Mouse (Mus musculus): ENCODE data around the gene Ovol3. TPM values are rescaled to one million over a fixed set of nuclear protein-coding genes. Genes with fewer than 3 reads are reported as not detected.
A peak's percentile ranks its signal among the peaks of the same experiment; 100 is the strongest.

Gene Ovol3
- polyA plus RNA-seq (2015; fragmentation: Nextera tagmentation; extraction: Ambion mirVana), result 0.30 TPM in 1 of 2 replicates, not detected in the other

DNA sequence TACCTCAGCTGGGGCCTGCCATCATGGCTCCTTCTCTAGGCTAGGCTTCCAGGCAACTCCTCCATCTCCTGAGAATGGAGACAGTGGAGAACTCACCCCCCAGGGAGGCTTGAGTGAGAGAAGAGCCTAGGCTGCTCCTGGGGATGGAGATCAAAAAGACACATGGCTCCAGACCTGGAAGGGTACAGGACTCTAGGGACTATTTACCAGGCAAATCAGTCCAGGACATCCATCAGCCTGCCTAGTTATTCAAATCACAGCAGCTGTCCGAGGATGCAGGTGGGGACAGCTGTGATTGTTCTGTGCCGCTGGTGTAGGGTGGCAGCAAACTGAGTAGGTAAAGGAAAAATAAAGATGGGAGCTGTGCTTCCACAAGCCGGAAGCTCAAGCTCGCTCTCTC, at the start of gene Ovol3:
TSS of gene Ovol3 (minus strand) at position 101 of the 400 bp plus-strand sequence.
- H3K4me3 ChIP-seq (ENCODE audit: low read length), result no peak within 1 kb of the TSS
- peaks cover 5% of the 10 kb centered on the region for H3K4me1 ChIP-seq (replicated peaks; ENCODE audit: control insufficient read depth, insufficient read depth, low read length)
- no peak for ATAC-seq (ENCODE audit: low read depth)

GRCm38 (mm10) chr7:30282740-30283139, 47.2 kb upstream of the Ovol3 start:
- Histone ChIP-seq H3K27me3 (ENCODE audit: control insufficient read depth, insufficient read depth, low read depth, low read length) (no peaks in the 10 kb centered on the region), H3K9me3 (ENCODE audit: control insufficient read depth, low read length) (no peaks in the 10 kb centered on the region), H3K27ac (ENCODE audit: low read length) (no peak overlapping the region), H3K4me3 (ENCODE audit: low read length) (no peak overlapping the region), H3K4me1 (replicated peaks; ENCODE audit: control insufficient read depth, insufficient read depth, low read length) (peaks cover 10% of the 10 kb centered on the region), H3K9ac (ENCODE audit: low read length) (no peak overlapping the region), H3K36me3 (ENCODE audit: control insufficient read depth, insufficient read depth, low read length) (no peaks in the 10 kb centered on the region), H3K4me2 (ENCODE audit: low read depth, low read length) (no peak overlapping the region)
- WGBS, result 71% methylated on average over 7 of the region's 7 CpGs
- ATAC-seq (ENCODE audit: low read depth), result no peak

More for the DNA sequence above, at the start of gene Ovol3:
- H3K4me2 ChIP-seq (ENCODE audit: low read depth, low read length), result no peak within 1 kb of the TSS
- H3K27me3 ChIP-seq (ENCODE audit: control insufficient read depth, insufficient read depth, low read depth, low read length), result no peaks in the 10 kb centered on the region
- H3K9me3 ChIP-seq (ENCODE audit: control insufficient read depth, low read length), result no peaks in the 10 kb centered on the region
- 76% methylated on average over 4 of the region's 4 CpGs for WGBS
- no peak within 1 kb of the TSS for H3K9ac ChIP-seq (ENCODE audit: low read length)
- no peak within 1 kb of the TSS for H3K27ac ChIP-seq (ENCODE audit: low read length)
- H3K36me3 ChIP-seq (ENCODE audit: control insufficient read depth, insufficient read depth, low read length), result no peaks in the 10 kb centered on the region; the same call in 1 of the 2 replicates

DNA sequence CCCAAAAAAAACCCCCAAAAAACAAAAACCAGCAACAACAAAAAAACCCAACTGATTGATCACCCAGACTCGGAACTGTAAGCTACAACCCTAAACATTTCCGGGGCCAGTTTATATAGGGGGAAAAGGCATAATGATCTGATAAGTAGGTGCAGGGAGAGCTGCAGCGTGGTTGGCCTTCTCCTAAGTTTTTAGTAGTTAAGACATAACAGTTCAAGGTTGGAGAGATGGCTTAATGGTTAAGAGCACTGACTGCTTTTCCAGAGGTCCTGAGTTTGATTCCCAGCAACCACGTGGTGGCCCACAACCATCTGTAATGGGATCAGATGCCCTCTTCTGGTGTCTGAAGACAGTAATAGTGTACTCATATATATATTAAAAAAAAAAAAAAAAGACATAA, 46.0 kb upstream of the Ovol3 start:
- no peak overlapping the region for H3K4me3 ChIP-seq (ENCODE audit: low read length)
- H3K4me2 ChIP-seq (ENCODE audit: low read depth, low read length), result peak overlapping the region; percentile 97; the same call in 1 of the 2 replicates
- peak overlapping the region; percentile 99 for H3K27ac ChIP-seq (ENCODE audit: low read length)
- WGBS, result 57% methylated on average over 4 of the region's 4 CpGs
- H3K27me3 ChIP-seq (ENCODE audit: control insufficient read depth, insufficient read depth, low read depth, low read length), result no peaks in the 10 kb centered on the region
- H3K4me1 ChIP-seq (replicated peaks; ENCODE audit: control insufficient read depth, insufficient read depth, low read length), result peaks cover 10% of the 10 kb centered on the region
- H3K36me3 ChIP-seq (ENCODE audit: control insufficient read depth, insufficient read depth, low read length), result no peaks in the 10 kb centered on the region
- no peak for ATAC-seq (ENCODE audit: low read depth)
- H3K9ac ChIP-seq (ENCODE audit: low read length), result no peak overlapping the region
- no peaks in the 10 kb centered on the region for H3K9me3 ChIP-seq (ENCODE audit: control insufficient read depth, low read length)

DNA sequence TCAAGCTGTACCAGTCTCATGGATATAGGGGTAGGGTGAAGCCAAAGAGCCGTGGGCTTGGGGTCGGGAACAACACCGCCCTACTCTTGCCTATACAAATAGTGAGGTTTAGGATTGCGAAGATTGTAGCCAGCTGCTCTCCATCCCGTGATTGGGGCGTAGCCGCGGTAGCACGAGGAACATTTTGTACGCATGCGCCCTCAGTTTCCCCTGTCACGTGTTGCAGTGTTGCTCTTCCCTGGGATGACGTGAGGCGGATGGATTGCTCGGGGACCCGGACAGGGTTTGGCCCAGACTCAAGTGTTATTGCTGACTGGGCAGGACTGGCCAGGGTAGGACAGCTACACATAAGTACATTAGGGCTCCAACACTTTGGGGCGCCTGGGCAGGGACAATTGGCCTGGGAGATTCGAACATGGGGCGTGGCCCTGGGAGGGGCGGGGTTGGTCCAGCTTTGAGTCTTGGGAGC, 45.2 kb upstream of the Ovol3 start:
- H3K4me3 ChIP-seq (ENCODE audit: low read length), result peak overlapping the region; percentile 90
- ATAC-seq (ENCODE audit: low read depth), result peak; percentile 92
- H3K4me1 ChIP-seq (replicated peaks; ENCODE audit: control insufficient read depth, insufficient read depth, low read length), result peaks cover 10% of the 10 kb centered on the region
- no peaks in the 10 kb centered on the region for H3K9me3 ChIP-seq (ENCODE audit: control insufficient read depth, low read length)
- no peaks in the 10 kb centered on the region for H3K36me3 ChIP-seq (ENCODE audit: control insufficient read depth, insufficient read depth, low read length)
- H3K9ac ChIP-seq (ENCODE audit: low read length), result peak overlapping the region; percentile 75
- H3K27ac ChIP-seq (ENCODE audit: low read length), result peak overlapping the region; percentile 99
- peak overlapping the region; percentile 97 for H3K4me2 ChIP-seq (ENCODE audit: low read depth, low read length)
- H3K27me3 ChIP-seq (ENCODE audit: control insufficient read depth, insufficient read depth, low read depth, low read length), result no peaks in the 10 kb centered on the region
- WGBS, result 0% methylated on average over 20 of the region's 20 CpGs

- H3K9ac ChIP-seq (ENCODE audit: low read length), result peak within 1 kb of the TSS; percentile 75
- WGBS, result under 1% methylated on average over 49 of the region's 49 CpGs
- H3K9me3 ChIP-seq (ENCODE audit: control insufficient read depth, low read length), result no peaks in the 10 kb centered on the region
- H3K27me3 ChIP-seq (ENCODE audit: control insufficient read depth, insufficient read depth, low read depth, low read length), result no peaks in the 10 kb centered on the region
- peaks cover 10% of the 10 kb centered on the region for H3K4me1 ChIP-seq (replicated peaks; ENCODE audit: control insufficient read depth, insufficient read depth, low read length)
- peak within 1 kb of the TSS; percentile 90 for H3K4me3 ChIP-seq (ENCODE audit: low read length)
- H3K4me2 ChIP-seq (ENCODE audit: low read depth, low read length), result peak within 1 kb of the TSS; percentile 97
- peak within 1 kb of the TSS; percentile 99 for H3K27ac ChIP-seq (ENCODE audit: low read length)
- no peaks in the 10 kb centered on the region for H3K36me3 ChIP-seq (ENCODE audit: control insufficient read depth, insufficient read depth, low read length)
- peak; percentile 96 for ATAC-seq (ENCODE audit: low read depth)
Observed at GRCm38 (mm10) chr7:30279951-30280669, 44.6 kb upstream of the Ovol3 start, which contains the start of the genes Thap8 and Wdr62. TSS of gene Thap8 (plus strand) at chr7:30280094. TSS of gene Wdr62 (minus strand) at chr7:30280419.

- no peaks in the 10 kb centered on the region for H3K36me3 ChIP-seq (ENCODE audit: control insufficient read depth, insufficient read depth, low read length)
- no peaks in the 10 kb centered on the region for H3K27me3 ChIP-seq (ENCODE audit: control insufficient read depth, insufficient read depth, low read depth, low read length)
- H3K4me1 ChIP-seq (replicated peaks; ENCODE audit: control insufficient read depth, insufficient read depth, low read length), result peaks cover 10% of the 10 kb centered on the region
- H3K4me2 ChIP-seq (ENCODE audit: low read depth, low read length), result peak overlapping the region; percentile 97
- 0 out of 2 replicates have a peak, but pooled peaks have one; percentile 19 for ATAC-seq (ENCODE audit: low read depth)
- peak overlapping the region; percentile 99; the same call in 1 of the 2 replicates for H3K27ac ChIP-seq (ENCODE audit: low read length)
- peak overlapping the region; percentile 90 for H3K4me3 ChIP-seq (ENCODE audit: low read length)
- peak overlapping the region; percentile 75 for H3K9ac ChIP-seq (ENCODE audit: low read length)
- 0% methylated on average over 6 of the region's 6 CpGs for WGBS
- no peaks in the 10 kb centered on the region for H3K9me3 ChIP-seq (ENCODE audit: control insufficient read depth, low read length)
Observed at GRCm38 (mm10) chr7:30279536-30279935, 44.0 kb upstream of the Ovol3 start.

- Histone ChIP-seq H3K27me3 (ENCODE audit: control insufficient read depth, insufficient read depth, low read depth, low read length) (no peaks in the 10 kb centered on the region), H3K4me1 (replicated peaks; ENCODE audit: control insufficient read depth, insufficient read depth, low read length) (peaks cover 10% of the 10 kb centered on the region), H3K4me2 (ENCODE audit: low read depth, low read length) (peak overlapping the region; percentile 97), H3K9ac (ENCODE audit: low read length) (no peak overlapping the region), H3K4me3 (ENCODE audit: low read length) (no peak overlapping the region), H3K9me3 (ENCODE audit: control insufficient read depth, low read length) (no peaks in the 10 kb centered on the region), H3K36me3 (ENCODE audit: control insufficient read depth, insufficient read depth, low read length) (no peaks in the 10 kb centered on the region), H3K27ac (ENCODE audit: low read length) (no peak overlapping the region)
- 49% methylated on average over 2 of the region's 2 CpGs for WGBS
- ATAC-seq (ENCODE audit: low read depth), result no peak
Observed at GRCm38 (mm10) chr7:30278911-30279310, 43.4 kb upstream of the Ovol3 start.

- Histone ChIP-seq H3K27me3 (ENCODE audit: control insufficient read depth, insufficient read depth, low read depth, low read length) (no peaks in the 10 kb centered on the region), H3K9ac (ENCODE audit: low read length) (no peak overlapping the region), H3K4me1 (replicated peaks; ENCODE audit: control insufficient read depth, insufficient read depth, low read length) (peaks cover 2% of the 10 kb centered on the region; the same call in 1 of the 2 replicates), H3K27ac (ENCODE audit: low read length) (0 out of 2 replicates have a peak overlapping the region, but pooled peaks have one; percentile 3), H3K36me3 (ENCODE audit: control insufficient read depth, insufficient read depth, low read length) (no peaks in the 10 kb centered on the region), H3K9me3 (ENCODE audit: control insufficient read depth, low read length) (no peaks in the 10 kb centered on the region), H3K4me2 (ENCODE audit: low read depth, low read length) (no peak overlapping the region), H3K4me3 (ENCODE audit: low read length) (no peak overlapping the region)
- WGBS, result 40% methylated on average over 6 of the region's 6 CpGs
- ATAC-seq (ENCODE audit: low read depth), result peak; percentile 52
Observed at GRCm38 (mm10) chr7:30274383-30274782, 38.9 kb upstream of the Ovol3 start.

DNA sequence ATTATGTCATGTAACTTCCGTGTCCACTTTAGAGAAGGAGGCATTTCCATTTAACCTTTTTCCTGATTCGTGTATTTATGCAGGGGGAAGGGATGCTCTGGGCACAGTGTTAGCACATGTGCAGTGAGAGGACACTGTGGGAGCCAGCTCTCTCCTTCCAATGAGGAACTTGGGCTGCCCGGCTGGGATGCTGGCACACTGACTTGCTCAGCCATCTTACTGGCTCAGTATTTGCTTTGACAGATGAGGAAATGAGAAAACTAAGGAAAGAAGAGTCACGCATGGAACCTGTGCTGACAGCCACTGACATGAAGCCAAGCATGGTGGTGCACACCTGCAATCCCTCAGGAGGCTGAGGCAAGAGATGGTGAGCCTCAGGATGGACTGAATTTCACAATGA, 34.1 kb upstream of the Ovol3 start:
- Histone ChIP-seq H3K4me3 (ENCODE audit: low read length) (no peak overlapping the region), H3K9me3 (ENCODE audit: control insufficient read depth, low read length) (no peaks in the 10 kb centered on the region), H3K4me1 (replicated peaks; ENCODE audit: control insufficient read depth, insufficient read depth, low read length) (no peaks in the 10 kb centered on the region), H3K9ac (ENCODE audit: low read length) (no peak overlapping the region), H3K27ac (ENCODE audit: low read length) (no peak overlapping the region), H3K4me2 (ENCODE audit: low read depth, low read length) (no peak overlapping the region), H3K27me3 (ENCODE audit: control insufficient read depth, insufficient read depth, low read depth, low read length) (no peaks in the 10 kb centered on the region), H3K36me3 (ENCODE audit: control insufficient read depth, insufficient read depth, low read length) (0 out of 2 replicates have a peak, but pooled peaks cover 4% of the 10 kb centered on the region)
- WGBS, result 90% methylated on average over 4 of the region's 4 CpGs
- ATAC-seq (ENCODE audit: low read depth), result no peak
